In genomic region chr7:110774077-110774476, GRCm38 (mm10) we compare ENCODE assay signal across 8 mouse cellular contexts. TPM values are rescaled to one million over a fixed set of nuclear protein-coding genes. Genes with fewer than 3 reads are reported as not detected.
DNase-seq lines count a peak whose midpoint lies in the region; ATAC-seq lines count a peak whose summit lies in the region.

No protein-coding gene starts in this region.

- H3K4me3 ChIP-seq in intestine, embryonic 16.5 days (ENCODE audit: low read length), result no peak overlapping the region

- intact Hi-C loops in left cerebral cortex, postnatal 25 days (cut with DNase I), result no loop called here

- H3K4me2 ChIP-seq in intestine, embryonic 16.5 days (ENCODE audit: low read depth, low read length), result peak overlapping the region; percentile 18; the same call in 1 of the 2 replicates

- WGBS in intestine, embryonic 16.5 days, result 67% methylated on average over 1 of the region's 1 CpGs

- H3K9me3 ChIP-seq in intestine, embryonic 16.5 days (ENCODE audit: control insufficient read depth, low read length), result no peaks in the 10 kb centered on the region

- peaks cover 21% of the 10 kb centered on the region for H3K4me1 ChIP-seq in intestine, embryonic 16.5 days (ENCODE audit: control insufficient read depth, insufficient read depth, low read length)

- H3K9ac ChIP-seq in intestine, embryonic 16.5 days (ENCODE audit: low read depth, low read length), result peak overlapping the region; percentile 49; the same call in 1 of the 2 replicates

- H3K27me3 ChIP-seq in intestine, embryonic 16.5 days (replicated peaks; ENCODE audit: control insufficient read depth, insufficient read depth, low read length), result no peaks in the 10 kb centered on the region

- peak; percentile 28 to 54 for DNase-seq in left cerebral cortex, postnatal 25 days (ENCODE audit: low spot score in 2 of 2)
- DNase-seq in left cerebral cortex, adult 11 months (ENCODE audit: low spot score), result no peak
- DNase-seq in brain, adult 2 months (ENCODE audit: low read depth, low spot score), result peak; percentile 67
- DNase-seq in gastrocnemius, adult 18-20 months (ENCODE audit: low spot score), result peak; percentile 80
- DNase-seq in testis, postnatal 14 days (ENCODE audit: low spot score), result no peak
- no peak for DNase-seq in frontal cortex, postnatal 14 days (ENCODE audit: low spot score in 2 of 2)

- no peaks in the 10 kb centered on the region for H3K36me3 ChIP-seq in intestine, embryonic 16.5 days (ENCODE audit: control insufficient read depth, insufficient read depth, low read length)

- peak overlapping the region; percentile 46 for H3K27ac ChIP-seq in intestine, embryonic 16.5 days (ENCODE audit: low read length)

- no peak for ATAC-seq in intestine, embryonic 16.5 days
- ATAC-seq in megakaryocyte progenitor cell, adult 5-6 weeks (replicated peaks; ENCODE audit: poor library complexity), result peak; percentile 32

RNA-seq across cellular contexts. Expression of gene Ampd3, which starts 6.1 kb away (rescaled TPM):
- 10 to 100 TPM; 22.0 to 24.2 TPM for total RNA-seq in left cerebral cortex, postnatal 25 days (2021)
- total RNA-seq in gastrocnemius, adult 18-20 months (2021), result 10 to 100 TPM; 10.8 to 15.2 TPM
- 4.0 and 4.5 TPM in 2 replicates for polyA plus RNA-seq in intestine, embryonic 16.5 days (2015; fragmentation: Nextera tagmentation; extraction: Ambion mirVana)
- total RNA-seq in megakaryocyte progenitor cell, adult 5-6 weeks (2015), result 8.6 and 9.1 TPM in 2 replicates
- 3.8 and 10.8 TPM in 2 replicates for total RNA-seq in megakaryocyte progenitor cell, adult 5-6 weeks (2017)

Comparison
In these comparisons a context has a peak if more than half of its experiments do, and no peak if none do; other contexts are left out.
1. DNase-seq: peak in left cerebral cortex, postnatal 25 days (2 of 2), brain, adult 2 months (single experiment) and gastrocnemius, adult 18-20 months (single experiment); none in left cerebral cortex, adult 11 months (single experiment), testis, postnatal 14 days (single experiment) and frontal cortex, postnatal 14 days (0 of 2).